Mouse (Mus musculus) telencephalon, adult 2 months (tissue): ENCODE measurements at regions not wholly inside any gene's neighbourhood (a gene's known extent, or its start where the extent isn't known, plus 50 kb on each side); places are given as distances from the start of the nearest gene placed in this dataset.

Experiments
- DNase-seq: peaks from one replicate; pipeline ENCODE4 v3.0.0-alpha.2; 2011; ENCODE audit warnings: low read depth, low spot score

DNA sequence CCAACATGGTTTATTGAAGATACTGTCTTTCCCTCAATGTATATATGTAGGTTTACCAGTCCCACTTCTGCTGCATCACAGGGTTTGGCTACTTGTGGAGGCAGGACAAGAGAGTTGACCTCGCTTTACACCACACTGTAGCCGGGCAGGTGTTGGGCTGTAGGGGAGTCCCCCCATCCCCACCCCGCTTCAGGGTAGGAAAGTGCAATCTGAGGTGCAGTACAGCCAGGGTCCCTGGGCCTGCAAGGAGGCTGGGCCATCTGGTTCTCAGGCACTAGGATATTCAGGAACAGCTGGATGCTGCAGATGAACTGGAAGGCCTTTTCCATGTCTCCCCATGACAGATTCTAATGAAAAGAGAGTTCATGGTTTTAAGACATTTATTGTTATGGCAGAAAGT, 142.0 kb downstream of the Sis start:
- no peak for DNase-seq

DNA sequence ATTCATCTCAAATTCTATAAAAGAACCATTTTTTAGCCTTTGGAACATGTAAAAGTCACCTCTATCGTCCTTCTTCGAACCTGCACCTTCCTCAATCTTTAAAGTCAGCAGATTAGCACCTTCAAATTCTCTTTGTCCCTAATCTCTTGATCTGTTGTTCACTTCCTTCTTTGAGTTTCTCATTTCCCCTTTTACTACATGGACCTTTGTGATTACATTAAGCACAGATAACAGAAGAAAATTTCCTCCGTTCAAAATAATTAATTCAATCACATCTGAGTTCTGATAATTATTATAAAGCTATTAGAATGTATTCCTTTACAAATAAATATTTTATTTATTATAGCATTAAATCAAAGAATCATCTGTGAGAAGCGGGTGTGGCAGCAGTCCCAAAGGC, 144.5 kb downstream of the Sis start:
- DNase-seq = no peak

DNA sequence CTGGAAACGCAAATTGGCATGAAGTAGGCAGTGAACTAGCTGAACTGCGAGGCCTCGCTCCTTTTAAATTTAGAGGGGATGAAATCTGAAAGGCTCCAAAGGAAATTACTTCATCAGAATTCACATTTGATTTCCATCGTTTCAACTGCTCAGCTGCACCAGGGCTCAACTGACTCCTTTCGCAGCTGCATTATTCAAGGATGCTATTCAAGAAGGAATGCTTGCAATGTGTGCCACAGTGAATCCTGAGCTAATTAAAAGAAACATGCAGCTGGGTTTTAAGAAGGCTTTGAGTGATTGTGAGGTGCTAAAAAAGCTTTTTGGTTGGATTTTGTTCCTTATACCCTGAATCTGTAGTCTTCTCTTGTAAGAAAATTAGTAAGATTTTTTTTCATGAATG, 177.1 kb downstream of the Sis start:
- peak; percentile 16 for DNase-seq
